Mouse (Mus musculus) frontal cortex, postnatal 36 days (tissue): ENCODE measurements at regions not wholly inside any gene's neighbourhood (a gene's known extent, or its start where the extent isn't known, plus 50 kb on each side); places are given as distances from the start of the nearest gene placed in this dataset.

Experiments used
- DNase-seq, 2 experiments: peaks; one replicate each; pipeline ENCODE4 v3.0.0; 2022; ENCODE audit warnings: low spot score in 2 of 2

- DNase-seq: no peak
Measured at GRCm38 (mm10) chr14:114374847-114375246, 717.2 kb upstream of the Gpc5 start.

GRCm38 (mm10) chr14:114398861-114399557, 693.0 kb upstream of the Gpc5 start:
- no peak for DNase-seq

- DNase-seq: no peak
Measured at GRCm38 (mm10) chr14:114418851-114419250, 673.2 kb upstream of the Gpc5 start.

- peak in 1 of 2 experiments; percentile 7 for DNase-seq
Measured at GRCm38 (mm10) chr14:114425475-114425874, 666.5 kb upstream of the Gpc5 start.
